Mouse (Mus musculus) layer of hippocampus, postnatal 25 days (tissue): ENCODE measurements around the gene Ncl. TPM values are rescaled to one million over a fixed set of nuclear protein-coding genes. Genes with fewer than 3 reads are reported as not detected.
A peak's percentile ranks its signal among the peaks of the same experiment; 100 is the strongest.

ENCODE experiments used
- DNase-seq, 2 experiments: peaks; one replicate each; pipeline ENCODE4 v3.0.0; 2022; ENCODE audit warnings: mixed read lengths in 2 of 2, low spot score in 1 of 2; ENCODE audit errors: extremely low spot score in 1 of 2
- total RNA-seq, 2 experiments: library from RNA; stranded (reverse); gene quantifications; 2 replicates each; pipeline ENCODE4 v1.2.3; 2021

Ncl gene
- total RNA-seq, 2 experiments from 2014 or later, result 126 to 148 TPM

GRCm38 (mm10) chr1:86320822-86321413, 38.3 kb downstream of the Ncl start:
- DNase-seq, result no peak

- peak in 1 of 2 experiments; percentile 56 for DNase-seq
Measured at GRCm38 (mm10) chr1:86313772-86314125, 45.5 kb downstream of the Ncl start.

- no peak for DNase-seq
Measured at GRCm38 (mm10) chr1:86313096-86313771, 46.0 kb downstream of the Ncl start.

GRCm38 (mm10) chr1:86312269-86312668, 46.9 kb downstream of the Ncl start:
- no peak for DNase-seq

GRCm38 (mm10) chr1:86311467-86312005, 47.7 kb downstream of the Ncl start:
- no peak for DNase-seq

- DNase-seq, result no peak
Measured at GRCm38 (mm10) chr1:86310536-86311310, 48.5 kb downstream of the Ncl start.

GRCm38 (mm10) chr1:86309270-86309833, 49.8 kb downstream of the Ncl start:
- DNase-seq, result no peak

- no peak for DNase-seq
Measured at GRCm38 (mm10) chr1:86307871-86308641, 51.1 kb downstream of the Ncl start.

- DNase-seq, result no peak
Measured at GRCm38 (mm10) chr1:86307177-86307762, 51.9 kb downstream of the Ncl start.

GRCm38 (mm10) chr1:86306686-86307085, 52.5 kb downstream of the Ncl start:
- DNase-seq, result no peak

- no peak for DNase-seq
Measured at GRCm38 (mm10) chr1:86303873-86304250, 55.3 kb downstream of the Ncl start.

GRCm38 (mm10) chr1:86303063-86303872, 55.9 kb downstream of the Ncl start:
- DNase-seq, result peak; percentile 24 to 38

GRCm38 (mm10) chr1:86302532-86302931, 56.7 kb downstream of the Ncl start, which contains the start of gene B3gnt7:
B3gnt7 (plus strand) TSS chr1:86302832.
- no peak for DNase-seq

GRCm38 (mm10) chr1:86301221-86302091, 57.7 kb downstream of the Ncl start:
- DNase-seq, result no peak

- no peak for DNase-seq
Measured at GRCm38 (mm10) chr1:86300731-86301130, 58.5 kb downstream of the Ncl start.

GRCm38 (mm10) chr1:86300093-86300492, 59.1 kb downstream of the Ncl start:
- no peak for DNase-seq
